Mouse (Mus musculus): ENCODE measurements around the gene Zdhhc23. TPM values are rescaled to one million over a fixed set of nuclear protein-coding genes. Genes with fewer than 3 reads are reported as not detected.

Zdhhc23 gene
- polyA plus RNA-seq, 1 experiment from 2014 or later = 1.2 TPM

DNA sequence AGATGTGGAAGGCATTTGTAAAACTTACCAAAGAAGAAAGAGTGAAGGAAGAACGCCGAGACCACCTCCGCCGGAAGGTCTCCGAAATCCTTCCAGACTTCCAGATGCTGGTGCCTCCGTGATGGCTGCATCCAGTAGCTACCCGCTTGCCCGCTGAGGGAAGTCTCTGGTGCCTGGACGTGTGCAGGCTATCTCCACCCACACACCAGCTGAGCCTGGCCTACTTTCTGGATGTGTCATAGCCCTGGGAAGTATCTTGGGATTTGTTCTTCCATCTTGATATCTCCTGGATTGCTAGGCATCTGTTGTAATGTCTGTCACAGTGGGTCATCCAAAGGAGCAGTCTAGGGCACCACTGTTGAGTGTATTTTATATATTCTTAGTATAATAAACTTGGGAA lies 16.3 kb downstream of the Zdhhc23 start:
- H3K9me3 ChIP-seq = no peaks in the 10 kb centered on the region
- H3K36me3 ChIP-seq = 0 out of 2 replicates have a peak, but pooled peaks cover 4% of the 10 kb centered on the region
- H3K4me1 ChIP-seq = 0 out of 2 replicates have a peak, but pooled peaks cover 3% of the 10 kb centered on the region
- H3K27ac ChIP-seq = no peak overlapping the region
- H3K4me3 ChIP-seq = no peak overlapping the region
- WGBS = 88% methylated on average over 9 of the region's 9 CpGs
- no peak for DNase-seq (ENCODE audit: low spot score)
- no peaks in the 10 kb centered on the region for H3K27me3 ChIP-seq (ENCODE audit: insufficient read depth, poor library complexity, severe bottlenecking)

DNA sequence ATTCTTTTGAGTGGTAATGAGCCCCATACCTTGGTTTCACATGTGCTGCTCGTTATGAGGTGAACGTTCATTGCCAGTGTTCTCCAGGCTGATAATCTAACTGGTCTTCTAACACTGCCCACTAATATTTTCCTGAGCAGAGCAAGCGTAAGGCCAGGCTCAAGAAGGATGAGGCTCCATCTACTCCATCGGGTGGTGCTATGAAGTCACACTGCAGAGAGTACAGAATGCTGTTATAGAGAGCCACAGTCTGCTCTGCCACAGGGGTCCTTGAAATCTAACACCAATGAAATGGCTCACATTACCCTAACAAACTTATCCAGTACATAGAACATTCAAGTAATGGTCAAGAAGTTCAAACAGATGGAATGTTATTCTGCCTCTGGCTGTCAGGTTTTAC lies 21.6 kb downstream of the Zdhhc23 start:
- no peaks in the 10 kb centered on the region for H3K27me3 ChIP-seq (ENCODE audit: insufficient read depth, poor library complexity, severe bottlenecking)
- H3K4me3 ChIP-seq = no peak overlapping the region
- 85% methylated on average over 4 of the region's 4 CpGs for WGBS
- H3K9me3 ChIP-seq = no peaks in the 10 kb centered on the region
- H3K27ac ChIP-seq = no peak overlapping the region
- no peaks in the 10 kb centered on the region for H3K4me1 ChIP-seq
- peaks cover 6% of the 10 kb centered on the region; the same call in 1 of the 2 replicates for H3K36me3 ChIP-seq
- no peak for DNase-seq (ENCODE audit: low spot score)

DNA sequence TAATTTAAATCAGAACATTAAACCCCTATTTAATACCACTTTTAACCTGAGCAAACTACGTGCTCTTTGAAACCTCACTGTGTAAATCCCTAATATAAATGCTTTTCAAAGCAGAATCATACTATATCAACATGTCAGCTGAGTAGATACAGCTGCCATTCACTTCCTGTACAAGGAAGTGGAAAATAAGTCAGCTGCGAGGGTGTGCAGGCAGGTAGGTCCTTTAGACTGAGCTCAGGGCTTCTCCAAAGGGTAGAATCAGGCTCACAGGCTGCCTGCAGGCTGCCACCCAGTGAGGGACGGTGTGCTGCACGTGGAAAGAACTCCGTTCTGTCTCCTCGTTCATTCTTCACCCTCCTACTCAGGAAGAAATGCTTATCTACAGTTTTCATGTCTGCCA lies 24.7 kb downstream of the Zdhhc23 start:
- no peak for DNase-seq (ENCODE audit: low spot score)
- no peaks in the 10 kb centered on the region for H3K9me3 ChIP-seq

DNA sequence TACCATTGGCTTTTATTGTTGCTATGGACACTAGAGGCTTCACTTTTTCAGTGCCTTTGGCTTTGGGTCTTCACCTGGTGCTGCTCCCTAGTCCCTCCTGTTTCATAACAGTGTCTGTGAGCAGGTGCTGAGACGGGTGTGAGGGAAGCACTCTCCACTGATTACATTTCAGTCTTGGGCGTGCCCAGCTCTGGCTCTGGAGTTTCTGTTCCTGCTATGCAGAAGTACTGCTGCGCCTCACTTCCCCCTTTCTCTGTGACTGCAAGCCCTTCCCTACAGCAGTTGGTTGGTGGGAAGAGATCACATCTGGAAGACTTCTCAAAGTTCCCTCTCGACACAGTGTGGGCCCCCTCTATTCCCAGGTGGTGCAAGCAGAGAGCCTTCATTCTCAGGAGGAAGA lies 28.0 kb downstream of the Zdhhc23 start:
- H3K9me3 ChIP-seq = no peaks in the 10 kb centered on the region
- H3K4me3 ChIP-seq = no peak overlapping the region
- H3K27me3 ChIP-seq (ENCODE audit: insufficient read depth, poor library complexity, severe bottlenecking) = no peaks in the 10 kb centered on the region
- no peaks in the 10 kb centered on the region for H3K36me3 ChIP-seq
- no peak for DNase-seq (ENCODE audit: low spot score)
- no peaks in the 10 kb centered on the region for H3K4me1 ChIP-seq
- 60% methylated on average over 4 of the region's 4 CpGs for WGBS
- no peak overlapping the region for H3K27ac ChIP-seq

More for the DNA sequence above, 24.7 kb downstream of the Zdhhc23 start:
- no peak overlapping the region for H3K27ac ChIP-seq
- no peak overlapping the region for H3K4me3 ChIP-seq
- no peaks in the 10 kb centered on the region for H3K4me1 ChIP-seq
- H3K27me3 ChIP-seq (ENCODE audit: insufficient read depth, poor library complexity, severe bottlenecking) = no peaks in the 10 kb centered on the region
- H3K36me3 ChIP-seq = peaks cover 3% of the 10 kb centered on the region; the same call in 1 of the 2 replicates
- 63% methylated on average over 6 of the region's 6 CpGs for WGBS

DNA sequence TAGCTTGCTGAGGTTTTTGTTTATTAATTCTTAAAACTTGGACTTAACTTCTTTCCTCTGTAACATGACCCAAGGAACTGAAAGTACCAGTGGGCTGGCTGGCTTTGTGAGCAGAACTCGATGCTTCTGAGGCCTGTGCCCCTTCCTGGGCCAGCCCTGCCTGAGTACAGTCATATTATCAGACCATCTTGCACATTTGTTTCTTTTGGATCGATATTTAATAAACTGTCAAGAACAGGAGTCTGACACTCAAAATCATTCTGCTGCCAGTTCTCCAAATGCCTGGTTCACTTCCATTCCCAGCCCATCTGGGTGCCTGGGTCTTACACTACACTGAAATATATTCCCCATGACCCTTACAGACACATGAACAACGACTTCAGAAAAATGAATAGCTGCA lies 33.7 kb downstream of the Zdhhc23 start:
- Histone ChIP-seq H3K36me3 (no peaks in the 10 kb centered on the region), H3K9me3 (no peaks in the 10 kb centered on the region), H3K27ac (no peak overlapping the region), H3K4me3 (no peak overlapping the region), H3K27me3 (ENCODE audit: insufficient read depth, poor library complexity, severe bottlenecking) (no peaks in the 10 kb centered on the region), H3K4me1 (no peaks in the 10 kb centered on the region)
- 80% methylated on average over 3 of the region's 3 CpGs for WGBS
- DNase-seq (ENCODE audit: low spot score) = no peak

DNA sequence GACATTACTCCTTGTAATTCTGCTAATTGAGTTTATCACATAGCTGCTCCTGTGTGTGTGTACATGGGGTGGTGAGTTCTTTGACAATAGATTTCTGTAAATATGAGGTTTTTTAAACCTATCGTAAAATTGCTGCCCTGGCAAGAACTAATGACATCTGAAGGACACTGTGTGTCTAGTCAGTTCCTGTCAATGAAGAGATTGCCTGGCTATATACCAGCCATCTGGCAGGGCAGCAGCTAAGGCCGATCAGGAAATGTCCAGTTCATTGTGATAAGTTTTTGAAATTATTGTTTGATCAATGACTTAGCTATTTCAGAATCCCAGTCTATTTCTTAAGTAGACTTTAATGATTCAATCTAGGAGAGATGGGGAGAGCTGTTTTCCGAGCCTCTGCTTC lies 34.2 kb downstream of the Zdhhc23 start:
- H3K27me3 ChIP-seq (ENCODE audit: insufficient read depth, poor library complexity, severe bottlenecking) = no peaks in the 10 kb centered on the region
- no peak overlapping the region for H3K27ac ChIP-seq
- no peaks in the 10 kb centered on the region for H3K36me3 ChIP-seq
- no peak for DNase-seq (ENCODE audit: low spot score)
- no peak overlapping the region for H3K4me3 ChIP-seq
- 85% methylated on average over 3 of the region's 3 CpGs for WGBS
- no peaks in the 10 kb centered on the region for H3K4me1 ChIP-seq
- H3K9me3 ChIP-seq = no peaks in the 10 kb centered on the region

DNA sequence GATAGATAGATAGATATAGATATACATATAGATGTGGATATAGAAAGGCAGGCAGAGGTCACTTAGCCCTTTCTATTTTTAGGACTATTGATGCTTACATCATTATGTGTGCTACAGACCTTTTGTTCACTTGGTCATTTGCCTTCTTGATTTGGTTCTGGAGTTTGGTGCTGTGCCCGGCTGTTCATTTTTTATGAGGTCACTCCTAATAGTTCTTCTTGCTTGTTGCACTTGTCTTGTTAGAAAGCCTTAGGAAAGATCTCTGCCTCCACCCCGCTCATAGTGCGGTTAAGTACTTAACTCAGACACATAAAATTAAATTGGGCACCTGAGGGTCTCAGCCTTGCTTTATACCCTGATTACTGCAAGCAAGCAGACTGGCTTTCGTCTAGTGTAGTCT lies 38.7 kb downstream of the Zdhhc23 start:
- DNase-seq (ENCODE audit: low spot score) = no peak
- Histone ChIP-seq H3K4me1 (no peaks in the 10 kb centered on the region), H3K27ac (no peak overlapping the region), H3K4me3 (no peak overlapping the region), H3K9me3 (no peaks in the 10 kb centered on the region), H3K36me3 (0 out of 2 replicates have a peak, but pooled peaks cover 3% of the 10 kb centered on the region), H3K27me3 (ENCODE audit: insufficient read depth, poor library complexity, severe bottlenecking) (no peaks in the 10 kb centered on the region)
- WGBS = 89% methylated on average over 4 of the region's 4 CpGs

DNA sequence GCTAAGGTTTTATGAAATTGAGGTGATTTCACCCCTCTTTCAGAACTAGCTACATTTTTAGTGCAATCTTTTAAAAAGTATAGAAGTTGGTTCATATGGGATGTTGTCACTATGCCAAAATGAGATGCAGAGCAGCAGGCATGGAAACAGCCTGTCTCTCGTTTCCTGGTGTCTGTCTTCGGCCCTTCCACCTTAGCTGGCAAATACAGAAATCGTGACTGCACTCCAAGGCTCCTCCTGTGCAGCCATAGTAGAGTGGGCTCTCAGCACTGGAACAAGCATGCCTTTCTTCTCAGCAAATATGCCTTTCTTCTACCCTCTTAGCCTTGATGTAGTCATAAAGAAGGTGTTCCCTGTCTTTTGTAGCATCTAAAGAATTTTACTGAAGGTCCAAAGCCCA lies 43.7 kb downstream of the Zdhhc23 start:
- 0 out of 2 replicates have a peak, but pooled peaks cover 3% of the 10 kb centered on the region for H3K36me3 ChIP-seq
- DNase-seq (ENCODE audit: low spot score) = no peak
- no peaks in the 10 kb centered on the region for H3K9me3 ChIP-seq
- no peaks in the 10 kb centered on the region for H3K27me3 ChIP-seq (ENCODE audit: insufficient read depth, poor library complexity, severe bottlenecking)
- H3K27ac ChIP-seq = no peak overlapping the region
- H3K4me1 ChIP-seq = no peaks in the 10 kb centered on the region
- H3K4me3 ChIP-seq = no peak overlapping the region
- WGBS = 79% methylated on average over 3 of the region's 3 CpGs

DNA sequence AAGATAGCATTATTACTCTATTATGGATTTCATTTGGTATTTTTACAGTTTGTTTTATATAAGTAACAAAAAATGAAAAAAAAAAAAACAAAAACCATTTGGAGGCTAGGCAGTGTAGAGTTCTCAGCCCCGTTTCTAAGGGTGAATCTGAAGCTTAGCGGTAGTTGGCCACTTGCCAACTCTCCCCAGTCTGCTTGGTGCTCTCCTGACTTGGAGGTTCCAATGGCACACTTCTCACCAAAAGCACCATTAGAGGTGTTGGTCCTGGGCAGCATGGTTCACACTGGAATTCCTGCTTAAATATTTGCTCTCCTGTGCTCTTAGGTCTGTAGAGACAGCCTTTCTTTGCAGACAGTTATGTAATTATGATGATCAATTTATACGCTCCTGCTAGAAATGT lies 44.2 kb downstream of the Zdhhc23 start:
- H3K4me3 ChIP-seq = no peak overlapping the region
- 0 out of 2 replicates have a peak, but pooled peaks cover 3% of the 10 kb centered on the region for H3K36me3 ChIP-seq
- DNase-seq (ENCODE audit: low spot score) = no peak
- no peak overlapping the region for H3K27ac ChIP-seq
- H3K9me3 ChIP-seq = no peaks in the 10 kb centered on the region
- H3K27me3 ChIP-seq (ENCODE audit: insufficient read depth, poor library complexity, severe bottlenecking) = no peaks in the 10 kb centered on the region
- 82% methylated on average over 3 of the region's 3 CpGs for WGBS
- H3K4me1 ChIP-seq = no peaks in the 10 kb centered on the region

DNA sequence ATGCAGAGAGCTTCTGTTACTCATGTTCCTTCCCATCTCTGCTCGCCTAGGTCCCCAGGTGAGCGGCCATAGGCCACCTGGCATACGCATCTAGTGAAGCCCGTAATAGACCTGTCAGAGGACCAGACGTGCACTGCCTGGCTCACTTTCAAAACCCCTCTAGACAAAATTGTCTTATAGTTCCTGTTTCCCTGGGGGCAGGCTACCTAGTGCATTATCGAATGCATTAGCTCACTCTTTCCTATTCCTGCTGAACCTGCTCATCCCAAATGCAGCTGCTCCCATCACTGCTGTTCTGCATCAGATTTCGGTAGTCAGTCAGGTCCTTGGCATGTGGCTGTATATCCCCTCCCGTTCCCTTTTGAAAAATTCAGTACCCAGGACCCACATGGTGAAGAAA lies 44.7 kb downstream of the Zdhhc23 start:
- H3K27me3 ChIP-seq (ENCODE audit: insufficient read depth, poor library complexity, severe bottlenecking) = no peaks in the 10 kb centered on the region
- H3K9me3 ChIP-seq = no peaks in the 10 kb centered on the region
- no peak overlapping the region for H3K4me3 ChIP-seq
- no peak overlapping the region for H3K27ac ChIP-seq
- 89% methylated on average over 8 of the region's 8 CpGs for WGBS
- no peaks in the 10 kb centered on the region for H3K4me1 ChIP-seq
- peak; percentile 67 for DNase-seq (ENCODE audit: low spot score)
- H3K36me3 ChIP-seq = 0 out of 2 replicates have a peak, but pooled peaks cover 3% of the 10 kb centered on the region

DNA sequence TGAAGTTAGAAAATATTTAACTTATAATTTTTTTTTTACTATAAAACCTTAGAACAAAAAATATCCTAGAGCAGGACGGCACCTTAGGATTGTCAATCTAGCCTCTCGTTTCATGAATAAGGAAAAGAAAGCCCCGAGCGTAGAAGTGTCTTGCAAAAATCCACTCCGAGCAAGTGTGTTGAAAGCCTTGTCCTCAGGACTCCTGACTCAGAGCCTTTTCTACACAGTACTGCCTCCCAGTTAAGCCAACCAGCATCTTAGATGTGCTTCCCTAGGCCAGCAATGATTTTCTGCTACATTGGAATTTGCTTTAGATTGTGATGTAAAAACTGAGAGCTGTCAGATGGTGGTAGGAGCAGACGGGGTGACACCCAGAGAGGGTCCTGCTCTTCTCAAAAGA lies 46.5 kb downstream of the Zdhhc23 start:
- Histone ChIP-seq H3K4me1 (no peaks in the 10 kb centered on the region), H3K27ac (no peak overlapping the region), H3K4me3 (no peak overlapping the region), H3K9me3 (no peaks in the 10 kb centered on the region), H3K27me3 (ENCODE audit: insufficient read depth, poor library complexity, severe bottlenecking) (no peaks in the 10 kb centered on the region), H3K36me3 (no peaks in the 10 kb centered on the region)
- 81% methylated on average over 6 of the region's 6 CpGs for WGBS
- DNase-seq (ENCODE audit: low spot score) = peak; percentile 62

DNA sequence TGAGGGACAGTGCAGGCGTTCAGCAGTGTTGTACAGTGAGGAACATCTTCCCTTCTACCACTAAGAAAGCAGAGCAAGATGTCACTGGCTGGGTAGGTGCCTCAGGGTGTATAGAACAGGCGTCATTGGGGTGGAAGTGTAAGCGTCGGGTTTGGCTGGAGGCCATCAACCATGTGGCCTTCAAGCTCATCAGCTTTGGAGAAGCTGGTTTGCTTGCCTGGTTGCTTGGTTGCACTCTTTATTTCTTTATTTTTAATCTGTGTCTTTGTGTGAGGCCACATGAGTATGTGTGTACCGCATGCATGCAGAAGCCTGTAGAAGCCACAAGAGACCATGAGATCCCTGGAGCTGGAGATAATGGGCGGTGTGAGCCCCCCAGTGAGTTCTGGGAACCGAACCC lies 47.3 kb downstream of the Zdhhc23 start:
- no peaks in the 10 kb centered on the region for H3K27me3 ChIP-seq (ENCODE audit: insufficient read depth, poor library complexity, severe bottlenecking)
- H3K36me3 ChIP-seq = no peaks in the 10 kb centered on the region
- H3K4me3 ChIP-seq = no peak overlapping the region
- H3K27ac ChIP-seq = no peak overlapping the region
- WGBS = 88% methylated on average over 7 of the region's 7 CpGs
- DNase-seq (ENCODE audit: low spot score) = peak; percentile 64
- H3K4me1 ChIP-seq = no peaks in the 10 kb centered on the region
- no peaks in the 10 kb centered on the region for H3K9me3 ChIP-seq

DNA sequence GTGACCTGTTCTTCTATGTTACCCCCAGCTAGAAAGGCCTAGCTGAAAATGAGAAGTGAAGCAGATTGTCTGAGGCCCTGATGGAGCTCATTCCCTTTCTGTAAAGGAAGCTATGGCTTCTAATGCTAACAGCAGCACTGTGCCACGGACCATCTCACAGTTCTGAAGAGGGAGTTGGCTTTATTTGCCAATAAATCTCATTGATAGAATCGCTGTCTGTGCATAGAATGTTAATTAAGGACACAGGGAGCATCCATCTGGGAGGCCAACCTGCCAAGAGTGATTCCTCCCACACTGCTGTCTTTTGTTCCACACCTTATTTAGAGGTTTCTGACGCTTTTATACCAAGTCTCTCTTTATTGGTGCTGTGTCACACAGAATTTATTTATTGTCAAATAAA lies 48.1 kb downstream of the Zdhhc23 start:
- no peak overlapping the region for H3K27ac ChIP-seq
- no peaks in the 10 kb centered on the region for H3K9me3 ChIP-seq
- no peak for DNase-seq (ENCODE audit: low spot score)
- 85% methylated on average over 3 of the region's 3 CpGs for WGBS
- H3K36me3 ChIP-seq = no peaks in the 10 kb centered on the region
- H3K4me1 ChIP-seq = no peaks in the 10 kb centered on the region
- H3K27me3 ChIP-seq (ENCODE audit: insufficient read depth, poor library complexity, severe bottlenecking) = no peaks in the 10 kb centered on the region
- H3K4me3 ChIP-seq = no peak overlapping the region

DNA sequence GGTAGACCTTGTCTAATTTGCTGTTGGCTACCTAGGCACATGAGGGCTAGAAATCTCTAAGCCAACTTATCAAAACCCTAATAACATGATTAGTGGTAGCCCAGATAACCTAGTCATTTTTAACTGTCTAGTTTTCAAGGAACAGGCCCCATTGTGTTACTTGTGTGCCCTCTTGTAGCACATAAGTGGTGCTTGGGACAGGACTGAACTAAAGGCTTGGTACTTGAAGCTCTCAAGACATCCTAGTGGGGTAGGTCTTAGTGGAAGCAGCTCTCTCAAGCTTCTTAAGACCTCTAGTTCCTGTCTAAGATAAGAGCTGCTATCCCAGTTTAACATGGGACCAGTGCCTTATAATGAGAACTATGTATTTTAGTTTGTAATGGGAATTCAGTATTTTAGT lies 49.0 kb downstream of the Zdhhc23 start:
- H3K27ac ChIP-seq = no peak overlapping the region
- no peak overlapping the region for H3K4me3 ChIP-seq
- DNase-seq (ENCODE audit: low spot score) = no peak
- H3K27me3 ChIP-seq (ENCODE audit: insufficient read depth, poor library complexity, severe bottlenecking) = no peaks in the 10 kb centered on the region
- H3K4me1 ChIP-seq = no peaks in the 10 kb centered on the region
- H3K36me3 ChIP-seq = no peaks in the 10 kb centered on the region
- H3K9me3 ChIP-seq = no peaks in the 10 kb centered on the region

Measured in heart, embryonic 10.5 days (tissue).